Mouse (Mus musculus): ENCODE results near the gene Gclm.
"Not testable (repeated sequence)": the region's sequence is repeated elsewhere in the genome, so short reads cannot be mapped to it uniquely, and the experiment has no call there.

Gene Gclm

GRCm38 (mm10) chr3:122245215-122245877, at the start of gene Gclm:
Gene Gclm (plus strand): TSS chr3:122245557.
- peak; percentile 97 for DNase-seq

GRCm38 (mm10) chr3:122196621-122197298, 48.6 kb upstream of the Gclm start:
- peak; percentile 57 for DNase-seq

- no peak for DNase-seq
These were observed 46.8 kb upstream of the Gclm start for GRCm38 (mm10) chr3:122198532-122198931.

GRCm38 (mm10) chr3:122198966-122199381, 46.4 kb upstream of the Gclm start:
- peak; percentile 90 for DNase-seq

- no peak for DNase-seq
These were observed 45.8 kb upstream of the Gclm start for GRCm38 (mm10) chr3:122199600-122199999.

- DNase-seq: no peak
These were observed 45.3 kb upstream of the Gclm start for GRCm38 (mm10) chr3:122200017-122200416.

- no peak for DNase-seq
These were observed 44.9 kb upstream of the Gclm start for GRCm38 (mm10) chr3:122200447-122200846.

GRCm38 (mm10) chr3:122202307-122202732, 43.0 kb upstream of the Gclm start:
- DNase-seq: no peak

GRCm38 (mm10) chr3:122203675-122204329, 41.6 kb upstream of the Gclm start:
- no peak for DNase-seq

GRCm38 (mm10) chr3:122205753-122206152, 39.6 kb upstream of the Gclm start:
- DNase-seq: no peak

- DNase-seq: peak; percentile 78
These were observed 38.9 kb upstream of the Gclm start for GRCm38 (mm10) chr3:122206279-122207070.

- no peak for DNase-seq
These were observed 37.6 kb upstream of the Gclm start for GRCm38 (mm10) chr3:122207766-122208165.

GRCm38 (mm10) chr3:122208296-122209225, 36.8 kb upstream of the Gclm start:
- no peak for DNase-seq

GRCm38 (mm10) chr3:122209511-122209910, 35.8 kb upstream of the Gclm start:
- DNase-seq: peak; percentile 57

GRCm38 (mm10) chr3:122210434-122210833, 34.9 kb upstream of the Gclm start:
- DNase-seq: no peak

- no peak for DNase-seq
These were observed 34.5 kb upstream of the Gclm start for GRCm38 (mm10) chr3:122210846-122211245.

GRCm38 (mm10) chr3:122211446-122212125, 33.8 kb upstream of the Gclm start:
- DNase-seq: no peak

- no peak for DNase-seq
These were observed 23.9 kb upstream of the Gclm start for GRCm38 (mm10) chr3:122221240-122222036.

- DNase-seq: not testable (repeated sequence)
These were observed 18.4 kb upstream of the Gclm start for GRCm38 (mm10) chr3:122226972-122227371.

GRCm38 (mm10) chr3:122235772-122236171, 9.6 kb upstream of the Gclm start:
- no peak for DNase-seq

Data from kidney, postnatal 14 days (tissue).